Mouse (Mus musculus) liver, embryonic 11.5 days (tissue): ENCODE measurements at regions not wholly inside any gene's neighbourhood (a gene's known extent, or its start where the extent isn't known, plus 50 kb on each side); places are given as distances from the start of the nearest gene placed in this dataset.

Experiments used
- ATAC-seq: fragments of 200-750 bp; cut with Nextera tagmentation; replicated peaks from 2 replicates; pipeline ENCODE4 v1.8.0; 2017; ENCODE audit warnings: moderate number of reproducible peaks, mild to moderate bottlenecking, moderate TSS enrichment, moderate library complexity; ENCODE audit not compliant: low FRiP score
- DNase-seq: peaks from one replicate; pipeline ENCODE4 v3.0.0-alpha.2; 2017; ENCODE audit warnings: low spot score
- H3K27ac ChIP-seq: fragments of 300-500 bp; sonication (generic); 2 replicates; pipeline ENCODE4 v1.5.1; 2014; ENCODE audit warnings: mild to moderate bottlenecking, low read depth, low read length, control low read depth
- H3K27me3 ChIP-seq: fragments of 300-500 bp; sonication (generic); replicated peaks from 2 replicates; pipeline ENCODE4 v1.6.1; 2014; ENCODE audit warnings: low read length, mixed read lengths; ENCODE audit not compliant: control insufficient read depth, insufficient read depth
- H3K36me3 ChIP-seq: fragments of 300-500 bp; sonication (generic); 2 replicates; pipeline ENCODE4 v1.6.1; 2014; ENCODE audit warnings: mild to moderate bottlenecking, low read length, moderate library complexity, mixed read lengths; ENCODE audit not compliant: control insufficient read depth, insufficient read depth
- H3K4me1 ChIP-seq: fragments of 300-500 bp; sonication (generic); replicated peaks from 2 replicates; pipeline ENCODE4 v1.6.1; 2014; ENCODE audit warnings: low read length, mixed read lengths; ENCODE audit not compliant: control insufficient read depth, insufficient read depth
- H3K4me2 ChIP-seq: fragments of 300-500 bp; sonication (generic); 2 replicates; pipeline ENCODE4 v1.6.1; 2014; ENCODE audit warnings: mild to moderate bottlenecking, control low read depth, moderate library complexity
- H3K4me3 ChIP-seq: fragments of 300-500 bp; sonication (generic); 2 replicates; pipeline ENCODE4 v1.5.1; 2014; ENCODE audit warnings: low read depth, low read length, control low read depth
- H3K9ac ChIP-seq: fragments of 300-500 bp; sonication (generic); 2 replicates; pipeline ENCODE4 v1.6.1; 2014; ENCODE audit warnings: low read depth, low read length, control low read depth
- H3K9me3 ChIP-seq: fragments of 300-500 bp; sonication (generic); 2 replicates; pipeline ENCODE4 v1.6.1; 2016; ENCODE audit warnings: low read length, inconsistent platforms, mixed read lengths; ENCODE audit not compliant: control insufficient read depth
- WGBS: fragments of 180-500 bp; shearing (Covaris S2); extraction: QIAGEN DNeasy Blood & Tissue Kit; methylation state at CpG from one replicate; pipeline ENCODE4 v1.1.7; 2014; 5-methylcytosine and 5-hydroxymethylcytosine counted together

- ATAC-seq, result no peak
- Histone ChIP-seq H3K9ac (no peak overlapping the region), H3K4me3 (peak overlapping the region; percentile 35)
These were observed 111.7 kb upstream of the 1700012A03Rik start for GRCm38 (mm10) chr6:31938216-31938814.

GRCm38 (mm10) chr6:31937146-31937545, 112.9 kb upstream of the 1700012A03Rik start:
- 82% methylated on average over 12 of the region's 12 CpGs for WGBS

More at GRCm38 (mm10) chr6:31938216-31938814, 111.7 kb upstream of the 1700012A03Rik start:
- WGBS, result 5% methylated on average over 20 of the region's 20 CpGs
- Histone ChIP-seq H3K27me3 (no peaks in the 10 kb centered on the region), H3K36me3 (no peaks in the 10 kb centered on the region), H3K27ac (no peak overlapping the region), H3K4me2 (peak overlapping the region; percentile 74), H3K9me3 (no peaks in the 10 kb centered on the region), H3K4me1 (no peaks in the 10 kb centered on the region)
- DNase-seq, result peak; percentile 68

GRCm38 (mm10) chr6:31934826-31935225, 115.2 kb upstream of the 1700012A03Rik start:
- Histone ChIP-seq H3K4me2 (no peak overlapping the region), H3K4me3 (no peak overlapping the region), H3K27ac (no peak overlapping the region), H3K36me3 (no peaks in the 10 kb centered on the region), H3K4me1 (no peaks in the 10 kb centered on the region), H3K9ac (no peak overlapping the region), H3K9me3 (no peaks in the 10 kb centered on the region), H3K27me3 (no peaks in the 10 kb centered on the region)
- no peak for DNase-seq
- no peak for ATAC-seq
- 80% methylated on average over 10 of the region's 10 CpGs for WGBS

More at GRCm38 (mm10) chr6:31937146-31937545, 112.9 kb upstream of the 1700012A03Rik start:
- DNase-seq (no peak), ATAC-seq (no peak)
- Histone ChIP-seq H3K36me3 (no peaks in the 10 kb centered on the region), H3K27me3 (no peaks in the 10 kb centered on the region), H3K4me3 (no peak overlapping the region), H3K27ac (no peak overlapping the region), H3K9ac (no peak overlapping the region), H3K9me3 (no peaks in the 10 kb centered on the region), H3K4me1 (no peaks in the 10 kb centered on the region), H3K4me2 (no peak overlapping the region)

- no peak overlapping the region for H3K9ac ChIP-seq
- WGBS, result 71% methylated on average over 8 of the region's 8 CpGs
- H3K36me3 ChIP-seq, result no peaks in the 10 kb centered on the region
These were observed 116.1 kb upstream of the 1700012A03Rik start for GRCm38 (mm10) chr6:31933956-31934355.

GRCm38 (mm10) chr6:31933364-31933763, 116.7 kb upstream of the 1700012A03Rik start:
- Histone ChIP-seq H3K27me3 (no peaks in the 10 kb centered on the region), H3K27ac (no peak overlapping the region), H3K4me1 (no peaks in the 10 kb centered on the region), H3K9me3 (no peaks in the 10 kb centered on the region), H3K4me2 (no peak overlapping the region), H3K4me3 (no peak overlapping the region), H3K36me3 (no peaks in the 10 kb centered on the region), H3K9ac (no peak overlapping the region)
- DNase-seq, result no peak
- 66% methylated on average over 5 of the region's 5 CpGs for WGBS
- no peak for ATAC-seq

More at GRCm38 (mm10) chr6:31933956-31934355, 116.1 kb upstream of the 1700012A03Rik start:
- no peak overlapping the region for H3K27ac ChIP-seq
- no peak overlapping the region for H3K4me2 ChIP-seq
- no peak overlapping the region for H3K4me3 ChIP-seq
- no peaks in the 10 kb centered on the region for H3K27me3 ChIP-seq
- DNase-seq (no peak), ATAC-seq (no peak)
- H3K9me3 ChIP-seq, result no peaks in the 10 kb centered on the region
- H3K4me1 ChIP-seq, result no peaks in the 10 kb centered on the region

- no peak for ATAC-seq
- Histone ChIP-seq H3K9ac (no peak overlapping the region), H3K4me1 (no peaks in the 10 kb centered on the region), H3K9me3 (no peaks in the 10 kb centered on the region), H3K36me3 (no peaks in the 10 kb centered on the region), H3K27ac (no peak overlapping the region), H3K27me3 (no peaks in the 10 kb centered on the region), H3K4me2 (no peak overlapping the region), H3K4me3 (no peak overlapping the region)
- 84% methylated on average over 6 of the region's 6 CpGs for WGBS
- no peak for DNase-seq
These were observed 118.9 kb upstream of the 1700012A03Rik start for GRCm38 (mm10) chr6:31931116-31931515.

- Histone ChIP-seq H3K36me3 (no peaks in the 10 kb centered on the region), H3K9ac (no peak overlapping the region), H3K27me3 (no peaks in the 10 kb centered on the region), H3K4me1 (no peaks in the 10 kb centered on the region), H3K27ac (no peak overlapping the region), H3K9me3 (no peaks in the 10 kb centered on the region), H3K4me3 (no peak overlapping the region), H3K4me2 (no peak overlapping the region)
- no peak for DNase-seq
- 79% methylated on average over 2 of the region's 2 CpGs for WGBS
- ATAC-seq, result no peak
These were observed 120.9 kb upstream of the 1700012A03Rik start for GRCm38 (mm10) chr6:31929165-31929564.

- Histone ChIP-seq H3K36me3 (no peaks in the 10 kb centered on the region), H3K4me2 (no peak overlapping the region), H3K4me1 (no peaks in the 10 kb centered on the region), H3K9me3 (no peaks in the 10 kb centered on the region), H3K27ac (no peak overlapping the region), H3K27me3 (no peaks in the 10 kb centered on the region), H3K9ac (no peak overlapping the region), H3K4me3 (no peak overlapping the region)
- DNase-seq (no peak), ATAC-seq (no peak)
- WGBS, result 59% methylated on average over 3 of the region's 3 CpGs
These were observed 122.9 kb upstream of the 1700012A03Rik start for GRCm38 (mm10) chr6:31927181-31927580.

GRCm38 (mm10) chr6:31924669-31925046, 125.4 kb upstream of the 1700012A03Rik start:
- ATAC-seq (no peak), DNase-seq (no peak)
- WGBS, result 85% methylated on average over 2 of the region's 2 CpGs
- no peaks in the 10 kb centered on the region for H3K36me3 ChIP-seq
- H3K9me3 ChIP-seq, result no peaks in the 10 kb centered on the region
- no peaks in the 10 kb centered on the region for H3K4me1 ChIP-seq
- H3K9ac ChIP-seq, result no peak overlapping the region
- no peak overlapping the region for H3K4me2 ChIP-seq
- H3K27me3 ChIP-seq, result no peaks in the 10 kb centered on the region
- no peak overlapping the region for H3K27ac ChIP-seq
- H3K4me3 ChIP-seq, result no peak overlapping the region
